Comparison of ENCODE assay signal across 28 mouse cellular contexts in the genomic region with DNA sequence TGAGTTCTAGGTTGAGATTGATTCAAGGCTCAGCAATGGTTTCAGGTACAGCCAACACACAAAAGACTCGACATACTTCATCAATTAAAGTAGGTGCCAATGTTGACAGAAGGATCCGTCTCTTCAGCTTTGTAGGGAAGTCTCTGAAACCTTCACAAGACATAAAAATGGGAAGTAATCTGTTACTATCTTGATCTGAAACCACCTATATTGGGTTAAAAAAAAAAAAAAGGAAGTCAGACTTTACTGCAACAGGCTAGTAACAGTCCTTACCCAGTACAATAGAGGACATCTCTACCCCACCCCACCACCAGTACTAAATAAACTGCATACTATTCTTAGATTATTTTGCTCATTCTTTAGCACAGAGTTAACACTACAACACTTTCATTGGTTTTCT.
"Had no signal": no experiment of that assay in that cellular context is flagged by ENCODE, and none has a peak within 500 bp of the region (broad histone marks: within the 10 kb centered on the region; RNA-seq: fewer than 3 reads in every experiment).

No protein-coding gene starts in this region.

- H3K9ac ChIP-seq: limb, embryonic 12.5 days; limb, embryonic 13.5 days; limb, embryonic 15.5 days; liver, embryonic 12.5 days; liver, embryonic 13.5 days; liver, embryonic 14.5 days; liver, embryonic 15.5 days; liver, postnatal 0 days; lung, embryonic 14.5 days; lung, embryonic 15.5 days; midbrain, embryonic 12.5 days; midbrain, embryonic 13.5 days; midbrain, embryonic 15.5 days; neural tube, embryonic 12.5 days had no signal

- H3K27me3 ChIP-seq: limb, embryonic 12.5 days; limb, embryonic 13.5 days; limb, embryonic 15.5 days; liver, embryonic 12.5 days; liver, embryonic 13.5 days; liver, embryonic 15.5 days; lung, embryonic 15.5 days; megakaryocyte, embryonic 14.5 days; midbrain, embryonic 12.5 days; midbrain, embryonic 13.5 days; midbrain, embryonic 15.5 days; neural tube, embryonic 12.5 days had no signal

- DNase-seq: left cerebral cortex, postnatal 4 days; liver; liver, embryonic 13.5 days; liver, postnatal 0 days; lung, adult 18-20 months; lung, adult 2 months; lung, embryonic 14.5 days; lung, postnatal 10 days; lung, postnatal 14 days; lung, postnatal 36 days; lung, postnatal 4 days; midbrain, embryonic 14.5 days had no signal

- H3K36me3 ChIP-seq: limb, embryonic 10.5 days; limb, embryonic 12.5 days; limb, embryonic 13.5 days; limb, embryonic 15.5 days; liver, embryonic 12.5 days; liver, embryonic 13.5 days; liver, embryonic 15.5 days; lung, embryonic 15.5 days; midbrain, embryonic 10.5 days; midbrain, embryonic 12.5 days; midbrain, embryonic 13.5 days; midbrain, embryonic 15.5 days; neural tube, embryonic 12.5 days had no signal

- H3K27ac ChIP-seq: limb, embryonic 10.5 days; limb, embryonic 12.5 days; limb, embryonic 13.5 days; limb, embryonic 15.5 days; liver, embryonic 12.5 days; liver, embryonic 13.5 days; liver, embryonic 14.5 days; liver, embryonic 15.5 days; lung, embryonic 15.5 days; macrophage; midbrain, embryonic 10.5 days; midbrain, embryonic 12.5 days; midbrain, embryonic 13.5 days; midbrain, embryonic 15.5 days; neural tube, embryonic 12.5 days had no signal

- H3K4me1 ChIP-seq: limb, embryonic 10.5 days; limb, embryonic 12.5 days; limb, embryonic 13.5 days; limb, embryonic 15.5 days; liver, embryonic 12.5 days; liver, embryonic 13.5 days; liver, embryonic 15.5 days; lung, embryonic 15.5 days; megakaryocyte, embryonic 14.5 days; midbrain, embryonic 10.5 days; midbrain, embryonic 12.5 days; midbrain, embryonic 13.5 days; midbrain, embryonic 15.5 days; neural tube, embryonic 12.5 days had no signal

- H3K4me3 ChIP-seq: limb, embryonic 10.5 days; limb, embryonic 12.5 days; limb, embryonic 13.5 days; limb, embryonic 15.5 days; liver, embryonic 12.5 days; liver, embryonic 13.5 days; liver, embryonic 15.5 days; lung, embryonic 15.5 days; megakaryocyte, embryonic 14.5 days; midbrain, embryonic 10.5 days; midbrain, embryonic 12.5 days; midbrain, embryonic 13.5 days; midbrain, embryonic 15.5 days; myocyte; neural tube, embryonic 12.5 days had no signal

- H3K9me3 ChIP-seq: limb, embryonic 10.5 days; limb, embryonic 12.5 days; limb, embryonic 13.5 days; limb, embryonic 15.5 days; liver, embryonic 12.5 days; liver, embryonic 13.5 days; liver, embryonic 15.5 days; lung, embryonic 15.5 days; megakaryocyte, embryonic 14.5 days; midbrain, embryonic 10.5 days; midbrain, embryonic 12.5 days; midbrain, embryonic 13.5 days; midbrain, embryonic 15.5 days; neural tube, embryonic 12.5 days had no signal
